ENCODE assay signal across 12 mouse cellular contexts in genomic region chr7:51749304-51750129, GRCm38 (mm10).
DNase-seq lines count a peak whose midpoint lies in the region; ATAC-seq lines count a peak whose summit lies in the region.
"Had no signal": no experiment of that assay in that cellular context is flagged by ENCODE, and none has a peak within 500 bp of the region (broad histone marks: within the 10 kb centered on the region; RNA-seq: fewer than 3 reads in every experiment).

No protein-coding gene starts in this region.

- peak overlapping the region; percentile 91 for H3K27ac ChIP-seq in forebrain, embryonic 15.5 days (replicated peaks)
- peak overlapping the region; percentile 94 for H3K27ac ChIP-seq in midbrain, embryonic 12.5 days (replicated peaks)
- H3K27ac ChIP-seq: liver, embryonic 14.5 days had no signal

- 41% methylated on average over 14 of the region's 14 CpGs for WGBS in forebrain, embryonic 15.5 days
- 38% methylated on average over 14 of the region's 14 CpGs for WGBS in midbrain, embryonic 12.5 days

- peak; percentile 51 for ATAC-seq in forebrain, embryonic 15.5 days (replicated peaks)
- ATAC-seq in midbrain, embryonic 12.5 days (ENCODE audit: low FRiP score, low read depth) = peak; percentile 75
- ATAC-seq in erythroid progenitor cell, adult 5-6 weeks (replicated peaks; ENCODE audit: low FRiP score, poor library complexity, severe bottlenecking) = no peak

- 0 out of 2 replicates have a peak overlapping the region, but pooled peaks have one; percentile 6 for H3K4me3 ChIP-seq in forebrain, embryonic 15.5 days
- peak overlapping the region; percentile 22; the same call in 1 of the 2 replicates for H3K4me3 ChIP-seq in midbrain, embryonic 12.5 days

- no peaks in the 10 kb centered on the region for H3K36me3 ChIP-seq in forebrain, embryonic 15.5 days
- no peaks in the 10 kb centered on the region for H3K36me3 ChIP-seq in midbrain, embryonic 12.5 days

- H3K4me2 ChIP-seq in forebrain, embryonic 15.5 days (replicated peaks) = peak overlapping the region; percentile 39
- peak overlapping the region; percentile 51 for H3K4me2 ChIP-seq in midbrain, embryonic 12.5 days (replicated peaks)

- peaks cover 25% of the 10 kb centered on the region for H3K4me1 ChIP-seq in forebrain, embryonic 15.5 days
- H3K4me1 ChIP-seq in midbrain, embryonic 12.5 days = peaks cover 14% of the 10 kb centered on the region

- H3K9ac ChIP-seq in forebrain, embryonic 15.5 days (replicated peaks) = peak overlapping the region; percentile 18
- H3K9ac ChIP-seq in midbrain, embryonic 12.5 days (replicated peaks) = no peak overlapping the region
- H3K9ac ChIP-seq: liver, embryonic 14.5 days had no signal

- DNase-seq in cerebellum, adult 8-10 months = peak; percentile 4
- no peak for DNase-seq in cerebellum, adult 9-10 months
- peak; percentile 27 for DNase-seq in 3134 (ENCODE audit: extremely low read depth, insufficient read length, low spot score)
- no peak for DNase-seq in T-cell, adult 2 months (ENCODE audit: low spot score)
- DNase-seq in adrenal gland, postnatal 36 days = no peak
- DNase-seq: heart, postnatal 36 days; kidney, postnatal 36 days; spleen, adult 18-20 months had no signal

- no peaks in the 10 kb centered on the region for H3K9me3 ChIP-seq in forebrain, embryonic 15.5 days
- no peaks in the 10 kb centered on the region for H3K9me3 ChIP-seq in midbrain, embryonic 12.5 days

- no peaks in the 10 kb centered on the region for H3K27me3 ChIP-seq in forebrain, embryonic 15.5 days
- H3K27me3 ChIP-seq in midbrain, embryonic 12.5 days = no peaks in the 10 kb centered on the region; the same call in 1 of the 2 replicates

Comparison
In these comparisons a context has a peak if more than half of its experiments do, and no peak if none do; other contexts are left out.
1. DNase-seq: peak in cerebellum, adult 8-10 months (single experiment) and 3134 (single experiment); none in cerebellum, adult 9-10 months (single experiment), T-cell, adult 2 months (single experiment) and adrenal gland, postnatal 36 days (0 of 2).